Mouse (Mus musculus): ENCODE results near the gene Dapk3. TPM values are rescaled to one million over a fixed set of nuclear protein-coding genes. Genes with fewer than 3 reads are reported as not detected.
A peak's percentile ranks its signal among the peaks of the same experiment; 100 is the strongest.

Gene Dapk3
- 66.3 and 67.3 TPM in 2 replicates for polyA plus RNA-seq (2015; fragmentation: Nextera tagmentation; extraction: Ambion mirVana)

- WGBS = 4% methylated on average over 53 of the region's 53 CpGs
- ATAC-seq (replicated peaks) = peak; percentile 94
- Histone ChIP-seq H3K4me2 (peak within 1 kb of the TSS; percentile 53), H3K4me3 (peak within 1 kb of the TSS; percentile 58), H3K9ac (peak within 1 kb of the TSS; percentile 72), H3K36me3 (replicated peaks) (peaks cover 60% of the 10 kb centered on the region), H3K27me3 (replicated peaks) (no peaks in the 10 kb centered on the region), H3K27ac (peak within 1 kb of the TSS; percentile 88), H3K9me3 (no peaks in the 10 kb centered on the region), H3K4me1 (peaks cover 33% of the 10 kb centered on the region)
Observed at GRCm38 (mm10) chr10:81182336-81183333, at the start of gene Dapk3. TSS of gene Dapk3 (plus strand) at chr10:81183005.

- no peaks in the 10 kb centered on the region for H3K9me3 ChIP-seq
- no peak for ATAC-seq (replicated peaks)
- no peak overlapping the region for H3K4me3 ChIP-seq
- H3K9ac ChIP-seq = no peak overlapping the region
- no peaks in the 10 kb centered on the region for H3K36me3 ChIP-seq (replicated peaks)
- no peak overlapping the region for H3K4me2 ChIP-seq
- peaks cover 33% of the 10 kb centered on the region for H3K27me3 ChIP-seq (replicated peaks)
- H3K4me1 ChIP-seq = peaks cover 32% of the 10 kb centered on the region
- no peak overlapping the region for H3K27ac ChIP-seq
- under 1% methylated on average over 16 of the region's 16 CpGs for WGBS
Observed at GRCm38 (mm10) chr10:81134181-81134587, 48.6 kb upstream of the Dapk3 start.

GRCm38 (mm10) chr10:81134966-81135681 lies 47.7 kb upstream of the Dapk3 start, which contains the start of gene Zbtb7a:
TSS of gene Zbtb7a (plus strand) at chr10:81135220.
- no peaks in the 10 kb centered on the region for H3K36me3 ChIP-seq (replicated peaks)
- H3K9me3 ChIP-seq = no peaks in the 10 kb centered on the region
- no peak for ATAC-seq (replicated peaks)
- peaks cover 35% of the 10 kb centered on the region for H3K4me1 ChIP-seq
- H3K4me3 ChIP-seq = peak within 1 kb of the TSS; percentile 87
- peak within 1 kb of the TSS; percentile 90 for H3K27ac ChIP-seq
- WGBS = under 1% methylated on average over 41 of the region's 41 CpGs
- peaks cover 24% of the 10 kb centered on the region for H3K27me3 ChIP-seq (replicated peaks)
- H3K4me2 ChIP-seq = peak within 1 kb of the TSS; percentile 92
- H3K9ac ChIP-seq = peak within 1 kb of the TSS; percentile 81

GRCm38 (mm10) chr10:81135831-81136705 lies 46.7 kb upstream of the Dapk3 start:
- peak overlapping the region; percentile 90 for H3K27ac ChIP-seq
- ATAC-seq (replicated peaks) = peak; percentile 21
- H3K4me3 ChIP-seq = peak overlapping the region; percentile 87
- H3K9me3 ChIP-seq = no peaks in the 10 kb centered on the region
- WGBS = under 1% methylated on average over 69 of the region's 86 CpGs
- no peaks in the 10 kb centered on the region for H3K36me3 ChIP-seq (replicated peaks)
- H3K27me3 ChIP-seq (replicated peaks) = peaks cover 23% of the 10 kb centered on the region
- peak overlapping the region; percentile 81 for H3K9ac ChIP-seq
- peaks cover 44% of the 10 kb centered on the region for H3K4me1 ChIP-seq
- H3K4me2 ChIP-seq = peak overlapping the region; percentile 92

- peaks cover 51% of the 10 kb centered on the region for H3K4me1 ChIP-seq
- H3K27ac ChIP-seq = peak overlapping the region; percentile 90
- peak overlapping the region; percentile 92 for H3K4me2 ChIP-seq
- peak; percentile 58 for ATAC-seq (replicated peaks)
- H3K9me3 ChIP-seq = no peaks in the 10 kb centered on the region
- peak overlapping the region; percentile 81 for H3K9ac ChIP-seq
- under 1% methylated on average over 43 of the region's 50 CpGs for WGBS
- H3K27me3 ChIP-seq (replicated peaks) = peaks cover 23% of the 10 kb centered on the region
- H3K4me3 ChIP-seq = peak overlapping the region; percentile 87
- no peaks in the 10 kb centered on the region for H3K36me3 ChIP-seq (replicated peaks)
Observed at GRCm38 (mm10) chr10:81136706-81137231, 46.0 kb upstream of the Dapk3 start.

- peak; percentile 90 for ATAC-seq (replicated peaks)
- H3K27me3 ChIP-seq (replicated peaks) = peaks cover 23% of the 10 kb centered on the region
- H3K4me1 ChIP-seq = peaks cover 57% of the 10 kb centered on the region
- H3K4me3 ChIP-seq = peak overlapping the region; percentile 87
- peak overlapping the region; percentile 81 for H3K9ac ChIP-seq
- no peaks in the 10 kb centered on the region for H3K36me3 ChIP-seq (replicated peaks)
- H3K27ac ChIP-seq = peak overlapping the region; percentile 90
- no peaks in the 10 kb centered on the region for H3K9me3 ChIP-seq
- peak overlapping the region; percentile 92 for H3K4me2 ChIP-seq
- WGBS = under 1% methylated on average over 79 of the region's 89 CpGs
Observed at GRCm38 (mm10) chr10:81137252-81138130, 45.3 kb upstream of the Dapk3 start.

GRCm38 (mm10) chr10:81138131-81138782 lies 44.5 kb upstream of the Dapk3 start:
- peak overlapping the region; percentile 75 for H3K9ac ChIP-seq
- peaks cover 61% of the 10 kb centered on the region for H3K4me1 ChIP-seq
- peak overlapping the region; percentile 87 for H3K4me3 ChIP-seq
- H3K27ac ChIP-seq = peak overlapping the region; percentile 78
- no peaks in the 10 kb centered on the region for H3K36me3 ChIP-seq (replicated peaks)
- H3K27me3 ChIP-seq (replicated peaks) = peaks cover 18% of the 10 kb centered on the region
- no peaks in the 10 kb centered on the region for H3K9me3 ChIP-seq
- H3K4me2 ChIP-seq = peak overlapping the region; percentile 84
- peak; percentile 0; the same call in 1 of the 2 replicates for ATAC-seq (replicated peaks)
- WGBS = 3% methylated on average over 21 of the region's 24 CpGs

GRCm38 (mm10) chr10:81138821-81139528 lies 43.8 kb upstream of the Dapk3 start:
- 60% methylated on average over 11 of the region's 11 CpGs for WGBS
- peak overlapping the region; percentile 87 for H3K4me3 ChIP-seq
- peak overlapping the region; percentile 75 for H3K9ac ChIP-seq
- peak overlapping the region; percentile 84 for H3K4me2 ChIP-seq
- H3K4me1 ChIP-seq = peaks cover 61% of the 10 kb centered on the region
- H3K27me3 ChIP-seq (replicated peaks) = peaks cover 15% of the 10 kb centered on the region
- peaks cover 2% of the 10 kb centered on the region for H3K36me3 ChIP-seq (replicated peaks)
- H3K9me3 ChIP-seq = no peaks in the 10 kb centered on the region
- H3K27ac ChIP-seq = peak overlapping the region; percentile 78
- ATAC-seq (replicated peaks) = no peak

- H3K4me1 ChIP-seq = peaks cover 61% of the 10 kb centered on the region
- peak overlapping the region; percentile 87; the same call in 1 of the 2 replicates for H3K4me3 ChIP-seq
Observed at GRCm38 (mm10) chr10:81139529-81139846, 43.3 kb upstream of the Dapk3 start.

GRCm38 (mm10) chr10:81140005-81140404 lies 42.8 kb upstream of the Dapk3 start:
- no peaks in the 10 kb centered on the region for H3K9me3 ChIP-seq
- peaks cover 12% of the 10 kb centered on the region for H3K36me3 ChIP-seq (replicated peaks)
- no peak for ATAC-seq (replicated peaks)
- H3K27me3 ChIP-seq (replicated peaks) = peaks cover 5% of the 10 kb centered on the region
- no peak overlapping the region for H3K4me3 ChIP-seq
- peaks cover 59% of the 10 kb centered on the region for H3K4me1 ChIP-seq
- peak overlapping the region; percentile 30; the same call in 1 of the 2 replicates for H3K9ac ChIP-seq
- H3K4me2 ChIP-seq = 0 out of 2 replicates have a peak overlapping the region, but pooled peaks have one; percentile 84
- no peak overlapping the region for H3K27ac ChIP-seq
- 71% methylated on average over 8 of the region's 8 CpGs for WGBS

More at GRCm38 (mm10) chr10:81139529-81139846, 43.3 kb upstream of the Dapk3 start:
- 67% methylated on average over 4 of the region's 4 CpGs for WGBS
- H3K9me3 ChIP-seq = no peaks in the 10 kb centered on the region
- no peak overlapping the region for H3K9ac ChIP-seq
- peak overlapping the region; percentile 84; the same call in 1 of the 2 replicates for H3K4me2 ChIP-seq
- no peak overlapping the region for H3K27ac ChIP-seq
- peaks cover 10% of the 10 kb centered on the region for H3K27me3 ChIP-seq (replicated peaks)
- ATAC-seq (replicated peaks) = no peak
- peaks cover 7% of the 10 kb centered on the region for H3K36me3 ChIP-seq (replicated peaks)

All from midbrain, embryonic 15.5 days (tissue).